Mouse (Mus musculus) liver, postnatal 0 days (tissue): ENCODE results near the gene Slc48a1. TPM values are rescaled to one million over a fixed set of nuclear protein-coding genes. Genes with fewer than 3 reads are reported as not detected.

Experiments
- ATAC-seq: fragments of 200-750 bp; cut with Nextera tagmentation; 2 replicates; pipeline ENCODE4 v1.8.0; 2017; ENCODE audit warnings: mild to moderate bottlenecking, moderate library complexity
- DNase-seq: peaks from one replicate; pipeline ENCODE4 v3.0.0-alpha.2; 2016
- H3K27ac ChIP-seq: fragments of 300-500 bp; sonication (generic); 2 replicates; pipeline ENCODE4 v1.5.1; 2014; ENCODE audit warnings: antibody characterized with exemption, moderate library complexity, mild to moderate bottlenecking, low read depth
- H3K27me3 ChIP-seq: fragments of 300-500 bp; sonication (generic); 2 replicates; pipeline ENCODE4 v1.6.1; 2014; ENCODE audit warnings: low read length, control low read depth, mixed read lengths; ENCODE audit not compliant: insufficient read depth
- H3K36me3 ChIP-seq: fragments of 300-500 bp; sonication (generic); replicated peaks from 2 replicates; pipeline ENCODE4 v1.6.1; 2014; ENCODE audit warnings: mild to moderate bottlenecking, control low read depth, low read length, moderate library complexity, mixed read lengths; ENCODE audit not compliant: insufficient read depth
- H3K4me1 ChIP-seq: fragments of 300-500 bp; sonication (generic); 2 replicates; pipeline ENCODE4 v1.6.1; 2014; ENCODE audit warnings: antibody characterized with exemption, mild to moderate bottlenecking, control low read depth; ENCODE audit not compliant: insufficient read depth
- H3K4me2 ChIP-seq: fragments of 300-500 bp; sonication (generic); 2 replicates; pipeline ENCODE4 v1.6.1; 2014; ENCODE audit warnings: low read depth, mild to moderate bottlenecking, low read length, moderate library complexity, mixed read lengths
- H3K4me3 ChIP-seq: fragments of 300-500 bp; sonication (generic); 2 replicates; pipeline ENCODE4 v1.5.1; 2014; ENCODE audit warnings: low read depth, low read length
- H3K9ac ChIP-seq: fragments of 300-500 bp; sonication (generic); replicated peaks from 2 replicates; pipeline ENCODE4 v1.6.1; 2014; ENCODE audit warnings: mild to moderate bottlenecking, moderate library complexity
- H3K9me3 ChIP-seq: fragments of 300-500 bp; sonication (generic); 2 replicates; pipeline ENCODE4 v1.6.1; 2016; ENCODE audit warnings: mild to moderate bottlenecking, control low read depth, low read length, mixed read lengths
- CTCF ChIP-seq: sonication (generic); IDR thresholded peaks from 2 replicates; pipeline ENCODE4 v1.5.1; 2016; ENCODE audit warnings: antibody characterized with exemption, low read depth
- EP300 ChIP-seq: IDR thresholded peaks from 2 replicates; pipeline ENCODE4 v1.6.1; 2016; ENCODE audit warnings: antibody characterized with exemption, low read depth, mild to moderate bottlenecking
- WGBS: fragments of 180-500 bp; shearing (Covaris S2); extraction: QIAGEN DNeasy Blood & Tissue Kit; methylation state at CpG from one replicate; pipeline ENCODE4 v1.1.7; 2014; ENCODE audit not compliant: insufficient replicate concordance; 5-methylcytosine and 5-hydroxymethylcytosine counted together
- polyA plus RNA-seq: library from polyadenylated mRNA; unstranded; fragments of >200 nt; fragmentation: Nextera tagmentation; extraction: Ambion mirVana; gene quantifications from 2 replicates; pipeline ENCODE4 v1.2.1, GENCODE M21; 2015

Slc48a1 gene
- polyA plus RNA-seq, 1 experiment from 2014 or later: 61.1 TPM

DNA sequence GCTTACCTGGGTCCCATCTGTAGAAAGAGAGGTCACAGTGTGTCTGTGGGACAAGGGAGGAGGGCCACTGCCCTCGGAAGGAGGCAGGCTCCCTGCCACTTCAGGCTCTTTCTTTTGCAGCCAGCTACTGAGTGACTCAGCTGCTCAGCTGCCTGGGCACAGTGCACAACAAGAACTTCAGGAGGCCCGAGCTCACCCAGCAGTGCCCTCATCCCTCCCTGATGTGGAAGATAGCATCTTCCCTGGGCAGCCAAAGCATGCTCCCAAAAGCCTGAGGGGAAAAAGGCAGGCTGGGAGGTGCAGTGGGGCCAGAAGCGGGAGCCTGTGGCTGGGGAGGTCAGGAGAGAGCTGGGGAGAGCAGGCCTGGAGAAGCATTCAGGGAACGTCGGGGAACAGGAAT, 36.4 kb downstream of the Slc48a1 start:
- 50% methylated on average over 5 of the region's 5 CpGs for WGBS
- no peak for TF ChIP-seq EP300
- TF ChIP-seq CTCF: no peak
- no peaks in the 10 kb centered on the region; the same call in 1 of the 2 replicates for H3K36me3 ChIP-seq
- H3K27ac ChIP-seq: no peak overlapping the region
- ATAC-seq: no peak
- no peaks in the 10 kb centered on the region for H3K9me3 ChIP-seq
- H3K4me3 ChIP-seq: no peak overlapping the region
- no peak overlapping the region for H3K9ac ChIP-seq
- H3K4me1 ChIP-seq: peaks cover 5% of the 10 kb centered on the region; the same call in 1 of the 2 replicates
- DNase-seq: no peak
- no peaks in the 10 kb centered on the region for H3K27me3 ChIP-seq
- no peak overlapping the region for H3K4me2 ChIP-seq

DNA sequence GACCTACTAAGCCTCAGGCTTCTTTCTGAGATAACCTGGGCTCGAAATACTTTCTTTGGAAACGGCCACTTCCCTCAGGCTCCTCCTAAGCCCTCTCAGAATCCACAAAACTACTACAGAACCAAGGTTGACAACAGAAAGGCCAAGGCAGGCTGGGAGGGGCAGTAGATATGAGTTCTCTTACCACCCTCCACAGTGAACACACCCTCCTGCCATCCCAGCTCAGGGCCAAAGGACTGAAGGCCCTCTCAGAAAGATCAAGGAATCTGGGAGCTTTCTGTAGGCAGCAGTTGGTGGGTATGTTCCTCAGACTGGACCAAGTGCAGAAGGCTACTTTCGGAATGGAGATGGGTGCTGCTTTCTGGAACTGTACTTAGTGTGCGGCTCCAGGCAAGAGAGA, 36.9 kb downstream of the Slc48a1 start:
- H3K36me3 ChIP-seq: no peaks in the 10 kb centered on the region

GRCm38 (mm10) chr15:97816199-97816994, 38.1 kb downstream of the Slc48a1 start:
- Histone ChIP-seq H3K4me2 (no peak overlapping the region), H3K4me1 (peaks cover 10% of the 10 kb centered on the region), H3K27ac (no peak overlapping the region), H3K4me3 (no peak overlapping the region), H3K36me3 (no peaks in the 10 kb centered on the region), H3K9me3 (no peaks in the 10 kb centered on the region), H3K27me3 (no peaks in the 10 kb centered on the region), H3K9ac (no peak overlapping the region)
- DNase-seq: no peak
- TF ChIP-seq CTCF: peak; percentile 17; the same call in 1 of the 2 replicates
- TF ChIP-seq EP300: no peak
- 57% methylated on average over 15 of the region's 17 CpGs for WGBS
- no peak for ATAC-seq

More for the DNA sequence above, 36.9 kb downstream of the Slc48a1 start:
- DNase-seq (no peak), ATAC-seq (no peak)
- peaks cover 5% of the 10 kb centered on the region; the same call in 1 of the 2 replicates for H3K4me1 ChIP-seq
- TF ChIP-seq CTCF: no peak
- TF ChIP-seq EP300: no peak
- H3K27me3 ChIP-seq: no peaks in the 10 kb centered on the region
- no peak overlapping the region for H3K9ac ChIP-seq
- no peak overlapping the region for H3K4me3 ChIP-seq
- H3K4me2 ChIP-seq: no peak overlapping the region
- H3K9me3 ChIP-seq: no peaks in the 10 kb centered on the region
- WGBS: 84% methylated on average over 4 of the region's 4 CpGs
- H3K27ac ChIP-seq: no peak overlapping the region

DNA sequence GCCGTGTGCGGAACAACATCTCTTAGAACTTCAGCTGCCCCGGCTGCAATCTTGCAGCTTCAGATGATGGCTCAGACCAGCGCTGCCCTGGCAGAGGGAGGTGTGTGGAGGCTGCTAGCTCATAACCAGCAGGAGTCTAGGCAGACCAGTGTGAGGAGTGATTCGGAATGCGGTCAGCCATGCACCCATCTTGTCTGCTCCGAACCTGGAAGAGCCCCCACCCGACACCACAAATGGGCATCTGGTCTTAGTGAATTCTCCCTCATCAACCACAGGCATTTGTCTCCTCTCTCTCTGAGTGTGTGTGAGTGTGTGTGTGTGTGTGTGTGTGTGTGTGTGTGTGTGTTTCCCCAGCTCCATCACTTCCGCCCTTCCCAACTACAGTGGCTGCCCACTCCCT, 41.6 kb downstream of the Slc48a1 start:
- 92% methylated on average over 9 of the region's 9 CpGs for WGBS
- peaks cover 20% of the 10 kb centered on the region for H3K4me1 ChIP-seq
- no peak overlapping the region for H3K4me2 ChIP-seq
- TF ChIP-seq EP300: no peak
- TF ChIP-seq CTCF: no peak
- H3K27me3 ChIP-seq: no peaks in the 10 kb centered on the region
- no peaks in the 10 kb centered on the region for H3K9me3 ChIP-seq
- no peak overlapping the region for H3K4me3 ChIP-seq
- H3K36me3 ChIP-seq: no peaks in the 10 kb centered on the region
- no peak overlapping the region for H3K9ac ChIP-seq
- ATAC-seq (no peak), DNase-seq (no peak)
- H3K27ac ChIP-seq: no peak overlapping the region

DNA sequence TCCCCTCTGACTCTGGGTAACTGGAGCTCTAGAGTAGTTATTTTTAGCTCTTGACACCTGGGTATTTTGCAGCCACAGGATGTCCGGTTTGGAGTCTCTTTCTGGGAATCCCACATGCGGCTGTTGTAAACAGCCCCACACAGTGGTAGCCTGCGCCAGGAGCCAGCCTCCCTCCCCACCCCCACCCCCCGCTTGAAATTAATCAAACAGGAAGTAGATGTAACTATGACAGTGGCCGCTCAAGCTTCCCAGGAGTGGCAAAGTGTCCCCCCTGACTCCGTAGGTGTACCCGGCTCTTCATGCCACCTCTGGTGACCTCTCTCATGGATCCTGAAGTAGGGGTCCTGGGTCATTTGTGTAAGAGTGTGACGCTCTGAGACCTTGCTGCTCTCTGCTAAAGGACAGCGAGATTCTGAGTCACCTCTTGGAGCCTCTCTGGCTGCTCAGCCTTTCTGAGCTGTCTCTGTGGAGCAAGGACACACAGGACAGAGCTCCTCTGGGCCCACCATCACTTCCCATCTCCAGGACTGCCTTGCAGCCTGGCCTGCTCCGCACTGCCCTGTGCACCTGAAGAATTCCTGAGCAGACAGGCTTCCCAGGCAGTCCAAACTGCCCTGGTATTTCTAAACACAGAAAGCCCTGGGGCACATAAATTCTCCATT, 43.1 kb downstream of the Slc48a1 start:
- TF ChIP-seq EP300 (0 out of 2 replicates have a peak, but pooled peaks have one; percentile 16), CTCF (peak; percentile 36)
- 26% methylated on average over 10 of the region's 10 CpGs for WGBS

DNA sequence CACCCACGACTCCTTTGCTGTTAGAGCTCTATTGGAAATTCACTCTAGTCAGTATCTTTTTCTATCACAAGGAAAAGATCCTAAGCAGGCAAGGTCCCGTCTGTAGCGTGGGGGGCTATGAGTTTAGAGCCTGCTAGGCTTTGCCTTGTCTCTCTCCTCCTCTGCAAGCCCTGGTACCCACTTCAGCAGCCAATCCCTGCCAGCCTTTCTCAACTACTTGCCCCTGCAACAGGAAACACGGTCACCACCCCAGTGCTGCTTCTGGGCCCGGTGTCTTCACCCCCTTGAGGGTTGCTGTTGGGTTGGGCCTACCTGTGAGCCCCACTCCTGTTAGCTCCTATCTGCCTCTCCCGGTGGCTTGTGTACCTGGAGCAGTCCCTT, 43.7 kb downstream of the Slc48a1 start:
- DNase-seq (no peak), ATAC-seq (no peak)
- H3K27ac ChIP-seq: peak overlapping the region; percentile 62
- H3K9ac ChIP-seq: no peak overlapping the region
- H3K9me3 ChIP-seq: no peaks in the 10 kb centered on the region
- no peak overlapping the region for H3K4me3 ChIP-seq
- TF ChIP-seq EP300 (no peak), CTCF (no peak)
- H3K27me3 ChIP-seq: no peaks in the 10 kb centered on the region
- WGBS: 38% methylated on average over 6 of the region's 6 CpGs
- H3K36me3 ChIP-seq: no peaks in the 10 kb centered on the region
- peaks cover 32% of the 10 kb centered on the region for H3K4me1 ChIP-seq
- peak overlapping the region; percentile 42 for H3K4me2 ChIP-seq

More for the DNA sequence above, 43.1 kb downstream of the Slc48a1 start:
- H3K27me3 ChIP-seq: no peaks in the 10 kb centered on the region
- no peaks in the 10 kb centered on the region for H3K9me3 ChIP-seq
- H3K4me3 ChIP-seq: no peak overlapping the region
- no peaks in the 10 kb centered on the region for H3K36me3 ChIP-seq
- peak; percentile 53 for ATAC-seq
- H3K4me2 ChIP-seq: peak overlapping the region; percentile 42
- 0 out of 2 replicates have a peak overlapping the region, but pooled peaks have one; percentile 22 for H3K9ac ChIP-seq
- peak overlapping the region; percentile 62 for H3K27ac ChIP-seq
- peaks cover 32% of the 10 kb centered on the region for H3K4me1 ChIP-seq
- DNase-seq: peak; percentile 67
